Mouse (Mus musculus) layer of hippocampus, adult 2 months (tissue): ENCODE measurements around the gene Hoxa3. TPM values are rescaled to one million over a fixed set of nuclear protein-coding genes. Genes with fewer than 3 reads are reported as not detected.

Source experiments
- DNase-seq, 2 experiments: peaks; one replicate each; pipeline ENCODE4 v3.0.0; 2022; ENCODE audit warnings: low spot score in 2 of 2
- H3K27ac ChIP-seq: fragments of 200-600 bp; 2 replicates; pipeline ENCODE4 v1.8.1; 2022
- H3K4me3 ChIP-seq: fragments of 200-600 bp; 2 replicates; pipeline ENCODE4 v1.8.1; 2022; ENCODE audit warnings: mild to moderate bottlenecking
- CTCF ChIP-seq: fragments of 200-600 bp; conservative IDR thresholded peaks from 2 replicates; pipeline ENCODE4 v1.8.1; 2022; ENCODE audit warnings: antibody characterized with exemption, mild to moderate bottlenecking, moderate library complexity
- microRNA-seq, 2 experiments: library from miRNA; unstranded; fragments of <30 nt; microRNA quantifications; one replicate each; pipeline ENCODE4 v1.2.0; 2021
- total RNA-seq, 2 experiments: library from RNA; stranded (reverse); gene quantifications; 2 replicates each; pipeline ENCODE4 v1.2.3; 2021

Gene Hoxa3
- total RNA-seq, 2 experiments from 2014 or later, result not detected

DNA sequence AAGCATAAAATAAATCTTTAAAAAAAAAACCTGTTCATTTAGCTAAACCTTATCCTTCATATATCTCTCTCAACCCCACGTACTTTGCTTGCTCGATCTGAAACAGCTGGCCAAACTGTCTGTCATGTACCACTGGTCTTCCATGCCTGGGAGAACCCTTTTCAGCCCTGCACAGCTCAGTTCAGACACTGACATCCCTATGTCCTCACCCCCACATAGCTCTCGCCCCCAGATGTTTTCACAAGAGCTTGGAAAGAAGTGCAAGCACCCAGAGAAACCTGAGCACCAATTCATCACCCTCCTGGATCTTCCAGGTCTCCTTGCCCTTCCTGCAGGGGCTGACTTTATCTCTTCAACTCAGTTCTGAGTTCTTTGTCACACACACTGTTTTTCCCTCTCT, 92.0 kb downstream of the Hoxa3 start:
- Histone ChIP-seq H3K27ac (no peak overlapping the region), H3K4me3 (no peak overlapping the region)
- no peak for DNase-seq
- no peak for TF ChIP-seq CTCF

Small RNA genes lying within 50 kb of the gene (microRNA-seq; reads per million reads assigned to microRNA genes)
- 2.9 reads per million in 2 experiments for gene Mir196b

Other genes with a start within 250 kb of the Hoxa3 start
- 10 to 100 TPM; 14.1 to 15.7 TPM for gene Skap2, start 200.8 kb downstream of the Hoxa3 start, total RNA-seq
- gene Hoxa1, start 55.0 kb downstream of the Hoxa3 start, total RNA-seq, result not detected
- gene Hoxa2, start 48.5 kb downstream of the Hoxa3 start, total RNA-seq, result not detected
- not detected for gene 5730596B20Rik, start 35.8 kb downstream of the Hoxa3 start, total RNA-seq
- not detected for gene Hoxa4, start 21.6 kb downstream of the Hoxa3 start, total RNA-seq
- gene Hoxa5, start 8.7 kb downstream of the Hoxa3 start, total RNA-seq, result not detected
- not detected for gene Hoxa6, start 4.6 kb downstream of the Hoxa3 start, total RNA-seq
- gene Gm28308, start within 50 bp of the Hoxa3 start, total RNA-seq, result not detected
- gene Hoxa7, start 8.5 kb upstream of the Hoxa3 start, total RNA-seq, result not detected
- not detected for gene Hoxa9, start 17.8 kb upstream of the Hoxa3 start, total RNA-seq
- not detected for gene Hoxa10, start 27.5 kb upstream of the Hoxa3 start, total RNA-seq
- not detected for gene Hoxa11, start 32.5 kb upstream of the Hoxa3 start, total RNA-seq
- gene Hoxa13, start 47.5 kb upstream of the Hoxa3 start, total RNA-seq, result not detected
- not detected for gene Evx1, start 100.2 kb upstream of the Hoxa3 start, total RNA-seq